Mouse (Mus musculus) lung, embryonic 15.5 days (tissue): Measurements from ENCODE around the gene Mapkap1. TPM values are rescaled to one million over a fixed set of nuclear protein-coding genes. Genes with fewer than 3 reads are reported as not detected.

Experiments used
- ATAC-seq: fragments of 200-750 bp; cut with Nextera tagmentation; 2 replicates; pipeline ENCODE4 v1.8.0; 2017; ENCODE audit warnings: moderate number of reproducible peaks, borderline replicate concordance; ENCODE audit not compliant: low FRiP score, low TSS enrichment; ENCODE audit errors: extremely low read depth
- H3K27ac ChIP-seq: fragments of 300-500 bp; sonication (generic); 2 replicates; pipeline ENCODE4 v1.5.1; 2015; ENCODE audit warnings: moderate library complexity, mild to moderate bottlenecking, inconsistent platforms
- H3K27me3 ChIP-seq: fragments of 300-500 bp; sonication (generic); 2 replicates; pipeline ENCODE4 v1.6.1; 2015; ENCODE audit warnings: inconsistent platforms
- H3K36me3 ChIP-seq: fragments of 300-500 bp; sonication (generic); 2 replicates; pipeline ENCODE4 v1.6.1; 2015; ENCODE audit warnings: inconsistent platforms
- H3K4me1 ChIP-seq: fragments of 300-500 bp; sonication (generic); 2 replicates; pipeline ENCODE4 v1.6.1; 2015; ENCODE audit warnings: inconsistent platforms
- H3K4me2 ChIP-seq: fragments of 300-500 bp; sonication (generic); 2 replicates; pipeline ENCODE4 v1.6.1; 2015; ENCODE audit warnings: inconsistent platforms, mild to moderate bottlenecking, moderate library complexity
- H3K4me3 ChIP-seq: fragments of 300-500 bp; sonication (generic); 2 replicates; pipeline ENCODE4 v1.5.1; 2015; ENCODE audit warnings: mild to moderate bottlenecking, inconsistent platforms
- H3K9ac ChIP-seq: fragments of 300-500 bp; sonication (generic); 2 replicates; pipeline ENCODE4 v1.6.1; 2015; ENCODE audit warnings: inconsistent platforms
- H3K9me3 ChIP-seq: fragments of 300-500 bp; sonication (generic); 2 replicates; pipeline ENCODE4 v1.6.1; 2016; ENCODE audit warnings: inconsistent platforms
- WGBS: fragments of 180-500 bp; shearing (Covaris S2); methylation state at CpG from one replicate; pipeline ENCODE4 v1.1.7; 2015; 5-methylcytosine and 5-hydroxymethylcytosine counted together
- polyA plus RNA-seq: library from polyadenylated mRNA; unstranded; fragments of >200 nt; fragmentation: Nextera tagmentation; extraction: Ambion mirVana; gene quantifications from 2 replicates; pipeline ENCODE4 v1.2.1, GENCODE M21; 2015

The Mapkap1 gene
- polyA plus RNA-seq, 1 experiment from 2014 or later = 97.3 TPM

DNA sequence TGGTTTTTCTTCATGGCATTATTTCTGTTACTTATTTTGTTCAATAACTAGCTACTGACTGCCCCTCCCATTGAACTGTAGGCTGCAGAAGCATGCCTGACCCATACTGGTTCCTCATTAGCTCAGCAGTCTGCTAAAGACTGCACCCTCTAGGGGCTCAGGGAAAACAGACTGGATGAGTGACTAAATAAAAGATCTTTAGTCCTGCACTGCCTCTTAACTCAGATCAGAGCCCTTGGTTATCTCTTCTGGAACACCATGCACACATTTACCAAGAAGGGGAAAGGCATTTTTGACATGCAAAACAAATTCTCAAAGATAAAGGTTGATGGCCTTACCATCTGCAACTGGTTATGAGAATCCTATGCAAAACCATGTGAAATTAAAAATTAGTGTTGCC lies 157.3 kb downstream of the Mapkap1 start:
- no peak overlapping the region for H3K9ac ChIP-seq
- H3K4me1 ChIP-seq = 0 out of 2 replicates have a peak, but pooled peaks cover 2% of the 10 kb centered on the region
- H3K9me3 ChIP-seq = no peaks in the 10 kb centered on the region
- no peak for ATAC-seq
- no peak overlapping the region for H3K4me2 ChIP-seq
- H3K27ac ChIP-seq = no peak overlapping the region
- no peaks in the 10 kb centered on the region for H3K36me3 ChIP-seq
- H3K4me3 ChIP-seq = no peak overlapping the region
- H3K27me3 ChIP-seq = no peaks in the 10 kb centered on the region

DNA sequence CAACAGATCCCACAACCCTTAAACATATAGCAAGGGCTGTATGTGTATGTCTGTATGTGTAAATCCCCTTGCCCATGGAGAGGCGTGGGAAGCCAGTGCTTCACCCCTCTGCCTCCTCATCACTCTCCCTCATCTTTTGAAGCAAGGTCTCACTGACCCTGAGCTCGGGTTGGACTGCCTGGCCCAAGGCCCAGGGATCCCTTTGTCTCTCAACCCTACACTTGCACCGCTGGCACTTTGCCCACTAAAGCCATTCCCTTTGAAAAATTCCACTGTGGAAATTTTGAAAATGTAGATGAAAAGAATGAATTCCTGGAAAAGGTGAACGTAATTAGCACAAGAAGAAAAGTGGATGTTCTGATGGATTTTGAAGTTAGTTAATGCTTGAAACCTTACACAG lies 159.6 kb downstream of the Mapkap1 start:
- peaks cover 19% of the 10 kb centered on the region for H3K4me1 ChIP-seq
- H3K9me3 ChIP-seq = no peaks in the 10 kb centered on the region
- 62% methylated on average over 4 of the region's 4 CpGs for whole genome bisulfite sequencing
- H3K4me3 ChIP-seq = no peak overlapping the region
- no peak overlapping the region for H3K9ac ChIP-seq
- no peak overlapping the region for H3K27ac ChIP-seq
- no peak overlapping the region for H3K4me2 ChIP-seq
- ATAC-seq = no peak
- no peaks in the 10 kb centered on the region for H3K27me3 ChIP-seq
- H3K36me3 ChIP-seq = no peaks in the 10 kb centered on the region

DNA sequence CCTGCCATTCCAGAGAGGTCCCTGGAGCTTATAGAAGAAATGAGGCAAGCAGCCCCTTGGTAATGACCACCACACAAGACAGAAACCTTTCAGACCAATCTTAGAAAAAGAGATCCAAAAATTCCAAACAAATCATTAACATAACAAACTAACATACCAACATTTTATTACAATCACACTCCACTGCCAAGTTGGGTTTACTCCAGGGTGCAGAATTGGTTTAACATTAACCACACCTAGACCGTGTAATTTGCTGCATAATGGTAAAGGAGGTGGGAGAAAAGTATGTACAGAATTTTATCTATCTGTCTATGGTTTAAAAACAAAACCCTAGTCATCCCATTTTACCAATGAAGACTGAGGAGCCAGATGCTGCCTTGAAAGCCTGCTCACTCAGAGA lies 160.0 kb downstream of the Mapkap1 start:
- no peaks in the 10 kb centered on the region for H3K9me3 ChIP-seq
- H3K4me2 ChIP-seq = no peak overlapping the region
- no peaks in the 10 kb centered on the region for H3K36me3 ChIP-seq
- H3K4me3 ChIP-seq = no peak overlapping the region
- H3K27me3 ChIP-seq = no peaks in the 10 kb centered on the region
- H3K9ac ChIP-seq = no peak overlapping the region
- H3K27ac ChIP-seq = no peak overlapping the region
- 59% methylated on average over 1 of the region's 1 CpGs for WGBS
- no peak for ATAC-seq
- H3K4me1 ChIP-seq = peaks cover 19% of the 10 kb centered on the region

DNA sequence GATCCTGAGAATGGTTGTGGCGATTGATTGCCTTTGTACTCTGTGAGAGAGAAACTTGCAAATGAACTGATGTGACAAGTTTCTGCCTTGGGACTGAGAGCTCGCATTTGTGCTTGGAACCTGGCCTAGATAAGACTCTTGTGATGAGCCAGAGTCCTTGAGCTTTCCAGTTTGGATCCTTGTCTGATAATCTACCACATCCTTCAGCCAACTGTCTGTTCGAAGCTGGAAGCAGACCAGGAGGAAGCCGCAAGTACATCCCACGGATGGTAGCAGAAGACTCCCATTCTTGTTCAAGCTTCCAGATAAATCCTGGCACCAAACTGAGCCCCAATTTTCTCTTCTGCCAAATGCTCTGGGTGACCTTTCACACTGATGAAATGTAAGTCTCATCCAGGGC lies 162.6 kb downstream of the Mapkap1 start:
- H3K9ac ChIP-seq = no peak overlapping the region
- no peaks in the 10 kb centered on the region for H3K36me3 ChIP-seq
- H3K27me3 ChIP-seq = no peaks in the 10 kb centered on the region
- no peaks in the 10 kb centered on the region for H3K9me3 ChIP-seq
- H3K27ac ChIP-seq = no peak overlapping the region
- no peak overlapping the region for H3K4me3 ChIP-seq
- 62% methylated on average over 5 of the region's 5 CpGs for WGBS
- no peak for ATAC-seq
- no peak overlapping the region for H3K4me2 ChIP-seq
- H3K4me1 ChIP-seq = peaks cover 19% of the 10 kb centered on the region

DNA sequence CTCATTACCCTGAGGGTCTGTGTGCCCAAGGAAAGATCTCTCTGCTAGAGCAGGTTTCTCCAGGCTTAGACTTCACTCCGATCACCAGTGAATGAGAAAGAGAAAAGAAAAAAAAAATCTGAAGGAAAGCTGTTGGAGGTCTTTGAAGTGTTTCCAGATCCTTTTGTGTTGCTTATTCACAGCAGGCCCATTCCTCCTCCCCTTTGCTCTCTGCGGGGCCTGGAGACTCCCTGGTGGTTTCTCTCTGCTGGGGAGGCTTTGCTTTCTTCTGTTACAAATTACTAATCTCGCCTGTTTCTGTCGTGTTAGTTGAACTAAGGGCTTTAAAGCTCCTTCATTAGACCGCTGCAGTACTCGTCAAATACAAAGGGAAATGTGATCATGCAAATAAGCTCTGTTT lies 163.8 kb downstream of the Mapkap1 start:
- Histone ChIP-seq H3K9me3 (no peaks in the 10 kb centered on the region), H3K27me3 (no peaks in the 10 kb centered on the region), H3K36me3 (no peaks in the 10 kb centered on the region), H3K9ac (no peak overlapping the region), H3K27ac (no peak overlapping the region), H3K4me2 (no peak overlapping the region), H3K4me1 (peaks cover 19% of the 10 kb centered on the region), H3K4me3 (no peak overlapping the region)
- WGBS = 33% methylated on average over 6 of the region's 6 CpGs
- ATAC-seq = no peak

DNA sequence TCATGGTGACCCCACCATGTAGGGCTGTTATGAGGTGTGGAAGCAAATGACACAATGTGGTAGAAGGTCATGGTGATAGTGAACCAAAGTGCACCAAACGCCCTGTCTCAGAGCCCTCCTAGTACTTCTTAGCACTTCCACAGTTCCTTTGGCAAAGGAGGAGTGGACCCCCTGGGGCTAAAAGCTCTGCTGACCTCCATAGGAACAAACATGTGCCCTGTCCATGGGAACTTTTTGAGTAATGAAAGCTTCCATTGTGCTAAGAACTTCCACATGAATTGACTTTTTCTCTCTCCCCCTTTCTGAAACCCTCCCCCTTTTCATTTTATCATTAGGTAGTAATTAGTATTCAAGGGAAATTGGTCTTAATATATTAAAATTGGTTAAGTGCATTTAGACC lies 164.5 kb downstream of the Mapkap1 start:
- WGBS = 36% methylated on average over 1 of the region's 1 CpGs

DNA sequence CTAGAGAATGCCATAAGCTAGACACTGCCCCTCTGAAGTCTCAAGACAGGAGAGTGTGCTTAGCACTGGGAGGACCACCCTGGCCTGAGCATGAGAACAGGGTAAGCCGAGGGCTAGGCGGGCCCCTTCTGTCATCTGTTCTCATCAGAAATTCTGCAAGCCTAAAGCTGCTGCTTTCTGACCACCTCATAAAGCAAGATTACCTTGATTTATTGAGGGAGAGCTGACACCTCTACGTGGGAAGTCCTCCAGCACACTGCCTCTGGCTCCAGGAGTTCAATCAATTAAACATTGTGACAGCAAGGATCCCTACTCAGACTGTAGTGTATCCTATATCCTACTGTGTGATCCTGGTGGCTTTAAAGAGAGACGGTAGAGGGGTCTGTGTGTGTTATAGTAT lies 166.5 kb downstream of the Mapkap1 start:
- H3K9ac ChIP-seq = no peak overlapping the region
- no peaks in the 10 kb centered on the region for H3K9me3 ChIP-seq
- H3K4me3 ChIP-seq = no peak overlapping the region
- H3K4me2 ChIP-seq = no peak overlapping the region
- no peaks in the 10 kb centered on the region for H3K36me3 ChIP-seq
- H3K27me3 ChIP-seq = no peaks in the 10 kb centered on the region
- peaks cover 19% of the 10 kb centered on the region for H3K4me1 ChIP-seq
- 34% methylated on average over 4 of the region's 4 CpGs for WGBS
- H3K27ac ChIP-seq = no peak overlapping the region
- no peak for ATAC-seq

More for the DNA sequence above, 164.5 kb downstream of the Mapkap1 start:
- ATAC-seq = no peak
- Histone ChIP-seq H3K9me3 (no peaks in the 10 kb centered on the region), H3K4me2 (no peak overlapping the region), H3K36me3 (no peaks in the 10 kb centered on the region), H3K27ac (no peak overlapping the region), H3K4me1 (peaks cover 16% of the 10 kb centered on the region), H3K9ac (no peak overlapping the region), H3K4me3 (no peak overlapping the region), H3K27me3 (no peaks in the 10 kb centered on the region)

DNA sequence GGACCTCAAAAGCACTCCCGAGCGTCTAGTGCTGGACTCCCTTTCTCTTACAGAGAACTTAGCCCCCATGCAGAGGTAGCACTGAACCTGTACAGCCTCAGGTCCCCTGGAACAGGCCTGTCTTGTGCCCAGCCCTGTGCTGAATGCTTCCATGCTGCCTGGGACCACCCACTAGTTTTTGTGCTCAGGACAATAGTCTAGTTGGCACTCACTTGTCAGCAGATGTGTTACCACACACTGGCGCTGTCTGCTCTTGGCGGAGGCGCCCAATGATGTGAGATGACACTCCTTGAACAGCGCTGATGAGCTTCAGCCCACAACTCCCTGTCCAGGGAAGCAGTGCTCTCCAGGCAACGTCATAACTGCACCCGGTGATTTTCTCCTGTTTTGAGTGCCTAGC lies 182.0 kb downstream of the Mapkap1 start:
- WGBS = 66% methylated on average over 8 of the region's 8 CpGs
- no peak overlapping the region for H3K27ac ChIP-seq
- no peak overlapping the region for H3K4me3 ChIP-seq
- peaks cover 14% of the 10 kb centered on the region for H3K4me1 ChIP-seq
- H3K9ac ChIP-seq = no peak overlapping the region
- H3K4me2 ChIP-seq = no peak overlapping the region
- no peaks in the 10 kb centered on the region for H3K27me3 ChIP-seq
- ATAC-seq = no peak
- no peaks in the 10 kb centered on the region for H3K9me3 ChIP-seq
- peaks cover 6% of the 10 kb centered on the region; the same call in 1 of the 2 replicates for H3K36me3 ChIP-seq

DNA sequence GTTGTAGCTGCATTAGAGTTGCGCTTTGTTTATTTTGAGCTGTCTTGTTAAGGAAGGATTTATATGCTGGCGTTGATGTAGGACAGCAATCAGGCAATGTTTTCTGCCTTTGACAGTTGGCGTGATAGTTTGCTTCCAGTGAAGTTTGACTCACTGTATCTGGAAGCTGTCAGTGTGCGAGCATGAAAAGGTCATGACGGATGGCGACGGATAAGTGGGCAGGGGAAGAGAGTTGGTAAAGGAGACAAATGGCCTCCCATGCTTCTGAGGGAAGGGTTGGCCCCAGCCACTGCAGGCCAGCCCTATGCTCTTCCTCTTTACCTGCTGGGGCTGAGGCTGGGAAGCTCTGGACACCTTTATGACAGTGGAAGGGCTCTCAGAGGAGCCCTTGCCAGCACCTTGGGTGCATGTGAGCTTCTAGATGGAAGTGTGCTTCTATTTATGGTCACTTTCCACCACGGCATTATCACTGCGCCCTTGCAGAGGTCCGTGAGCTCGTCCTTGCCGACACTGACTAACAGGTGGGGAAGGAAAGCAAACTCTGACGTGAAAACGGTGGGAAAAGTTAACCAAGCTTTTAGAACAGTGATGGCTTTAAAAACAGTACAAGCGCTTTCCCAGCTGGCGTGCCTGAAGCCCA lies 185.3 kb downstream of the Mapkap1 start:
- no peak overlapping the region for H3K4me2 ChIP-seq
- WGBS = 46% methylated on average over 16 of the region's 16 CpGs
- H3K4me3 ChIP-seq = no peak overlapping the region
- H3K27me3 ChIP-seq = no peaks in the 10 kb centered on the region
- no peak overlapping the region for H3K27ac ChIP-seq
- no peaks in the 10 kb centered on the region for H3K36me3 ChIP-seq
- H3K9me3 ChIP-seq = no peaks in the 10 kb centered on the region
- peak; percentile 11; the same call in 1 of the 2 replicates for ATAC-seq
- H3K4me1 ChIP-seq = peaks cover 14% of the 10 kb centered on the region
- H3K9ac ChIP-seq = no peak overlapping the region

DNA sequence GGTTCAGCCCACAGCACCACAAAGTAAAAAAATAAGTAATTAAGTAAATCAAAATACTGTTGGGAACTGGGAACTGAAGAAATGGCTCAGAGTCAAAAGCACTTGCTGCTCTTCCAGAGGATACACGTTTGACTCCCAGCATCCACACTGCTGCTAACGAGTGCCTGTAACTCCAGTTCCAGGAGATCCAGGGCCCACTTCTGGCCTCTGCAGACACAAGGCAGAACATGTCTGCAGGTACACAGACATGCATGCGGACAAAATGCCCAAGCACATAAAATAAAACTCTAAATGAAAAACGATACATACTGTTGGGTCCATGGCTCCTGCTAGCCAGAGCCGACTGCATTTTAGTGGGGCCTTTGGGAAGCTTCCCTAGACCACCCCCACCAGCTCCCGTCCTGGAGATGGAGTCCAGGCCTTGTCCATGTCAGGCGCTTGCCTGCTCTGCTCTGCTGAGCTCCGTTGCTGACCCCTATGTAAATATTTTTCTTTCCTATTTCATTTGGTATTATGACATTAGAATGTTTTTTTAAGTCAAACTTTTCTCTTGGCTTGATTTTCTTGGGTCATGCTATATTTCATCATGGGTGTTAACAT lies 185.9 kb downstream of the Mapkap1 start:
- Histone ChIP-seq H3K27me3 (no peaks in the 10 kb centered on the region), H3K36me3 (no peaks in the 10 kb centered on the region), H3K4me2 (no peak overlapping the region), H3K9me3 (no peaks in the 10 kb centered on the region), H3K4me3 (no peak overlapping the region), H3K27ac (no peak overlapping the region), H3K4me1 (peaks cover 14% of the 10 kb centered on the region), H3K9ac (no peak overlapping the region)
- 50% methylated on average over 8 of the region's 8 CpGs for WGBS
- no peak for ATAC-seq

DNA sequence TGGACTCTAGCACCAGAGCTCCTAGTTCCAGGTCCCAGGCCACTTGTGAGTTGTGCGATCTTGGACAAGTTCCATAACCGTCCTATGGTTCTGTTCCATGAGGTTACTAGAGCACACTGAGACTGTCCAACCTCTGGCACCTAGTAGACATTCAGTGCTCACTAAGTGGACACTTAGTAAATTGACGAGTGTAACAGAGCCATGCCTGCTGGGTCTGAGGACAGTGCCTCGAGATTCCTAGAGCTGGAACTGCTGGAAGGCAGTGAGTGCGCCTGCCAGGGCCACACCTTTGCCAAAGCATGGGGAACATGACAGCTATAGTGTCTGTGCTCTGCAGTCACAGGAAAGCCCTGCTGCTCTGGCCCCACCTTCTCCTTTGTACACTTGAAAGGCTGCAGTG lies 187.4 kb downstream of the Mapkap1 start:
- 79% methylated on average over 5 of the region's 5 CpGs for WGBS
- H3K27ac ChIP-seq = no peak overlapping the region
- H3K4me1 ChIP-seq = peaks cover 14% of the 10 kb centered on the region
- no peaks in the 10 kb centered on the region for H3K36me3 ChIP-seq
- no peak overlapping the region for H3K4me2 ChIP-seq
- no peak overlapping the region for H3K4me3 ChIP-seq
- H3K27me3 ChIP-seq = no peaks in the 10 kb centered on the region
- H3K9ac ChIP-seq = no peak overlapping the region
- no peak for ATAC-seq
- H3K9me3 ChIP-seq = no peaks in the 10 kb centered on the region

DNA sequence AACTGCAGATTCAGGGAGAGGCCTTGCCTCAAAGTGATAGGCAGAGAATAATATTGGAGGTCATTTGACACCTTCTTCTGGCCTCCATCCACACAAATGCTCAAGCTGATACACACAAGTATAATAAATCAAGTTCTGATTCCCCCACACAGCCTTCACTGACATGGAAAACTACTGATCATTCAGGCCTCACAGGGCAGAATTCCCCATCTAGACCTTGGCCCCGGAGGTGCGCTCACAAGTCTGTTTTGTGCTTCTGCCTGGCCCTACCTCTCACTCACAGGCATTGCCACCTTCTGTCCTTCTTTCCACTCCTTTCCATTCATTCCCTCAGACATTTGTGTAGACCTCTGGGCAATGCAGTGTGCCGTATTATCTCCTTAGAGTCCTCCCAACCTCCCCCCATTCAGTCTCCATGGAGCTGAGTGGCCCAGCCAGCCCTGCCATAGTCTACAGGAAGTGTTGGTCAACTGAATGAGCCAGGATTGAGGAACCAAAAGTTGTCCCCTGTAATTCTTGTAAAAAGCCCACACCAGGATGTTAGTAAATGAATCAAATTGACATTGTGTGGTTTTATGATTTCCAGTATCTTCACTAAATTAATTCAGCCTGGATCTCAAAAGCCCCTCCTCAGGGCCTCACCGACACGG lies 193.2 kb downstream of the Mapkap1 start:
- Histone ChIP-seq H3K36me3 (no peaks in the 10 kb centered on the region), H3K4me2 (no peak overlapping the region), H3K9ac (no peak overlapping the region), H3K27ac (no peak overlapping the region), H3K27me3 (no peaks in the 10 kb centered on the region), H3K4me1 (no peaks in the 10 kb centered on the region), H3K9me3 (no peaks in the 10 kb centered on the region), H3K4me3 (no peak overlapping the region)
- 80% methylated on average over 5 of the region's 5 CpGs for WGBS
- ATAC-seq = no peak
